Mouse (Mus musculus): ENCODE data around the gene Mob3a. TPM values are rescaled to one million over a fixed set of nuclear protein-coding genes. Genes with fewer than 3 reads are reported as not detected.

The Mob3a gene
- total RNA-seq, 2 experiments from 2014 or later, result 17.1 to 17.2 TPM

GRCm38 (mm10) chr10:80700732-80701131, 1.0 kb downstream of the Mob3a start:
- DNase-seq (ENCODE audit: low spot score in 2 of 2), result no peak

GRCm38 (mm10) chr10:80700038-80700504, 1.7 kb downstream of the Mob3a start:
- no peak for DNase-seq (ENCODE audit: low spot score in 2 of 2)

GRCm38 (mm10) chr10:80698605-80699004, 3.2 kb downstream of the Mob3a start:
- DNase-seq (ENCODE audit: low spot score in 2 of 2), result no peak

- no peak for DNase-seq (ENCODE audit: low spot score in 2 of 2)
Observed at GRCm38 (mm10) chr10:80697812-80698211, 4.0 kb downstream of the Mob3a start.

GRCm38 (mm10) chr10:80697393-80697787, 4.4 kb downstream of the Mob3a start:
- DNase-seq (ENCODE audit: low spot score in 2 of 2), result no peak

- no peak for DNase-seq (ENCODE audit: low spot score in 2 of 2)
Observed at GRCm38 (mm10) chr10:80696502-80697392, 5.0 kb downstream of the Mob3a start.

GRCm38 (mm10) chr10:80695801-80696501, 5.8 kb downstream of the Mob3a start:
- DNase-seq (ENCODE audit: low spot score in 2 of 2), result no peak

- no peak for DNase-seq (ENCODE audit: low spot score in 2 of 2)
Observed at GRCm38 (mm10) chr10:80695186-80695585, 6.6 kb downstream of the Mob3a start.

GRCm38 (mm10) chr10:80694159-80694938, 7.4 kb downstream of the Mob3a start:
- DNase-seq (ENCODE audit: low spot score in 2 of 2), result no peak

GRCm38 (mm10) chr10:80693401-80694045, 8.3 kb downstream of the Mob3a start:
- DNase-seq (ENCODE audit: low spot score in 2 of 2), result no peak

- no peak for DNase-seq (ENCODE audit: low spot score in 2 of 2)
Observed at GRCm38 (mm10) chr10:80692249-80693165, 9.3 kb downstream of the Mob3a start.

GRCm38 (mm10) chr10:80687850-80688249, 13.9 kb downstream of the Mob3a start:
- DNase-seq (ENCODE audit: low spot score in 2 of 2), result peak; percentile 58 to 59

- DNase-seq (ENCODE audit: low spot score in 2 of 2), result no peak
Observed at GRCm38 (mm10) chr10:80686617-80687016, 15.2 kb downstream of the Mob3a start.

GRCm38 (mm10) chr10:80684984-80685383, 16.8 kb downstream of the Mob3a start:
- no peak for DNase-seq (ENCODE audit: low spot score in 2 of 2)

- DNase-seq (ENCODE audit: low spot score in 2 of 2), result peak in 1 of 2 experiments; percentile 37
Observed at GRCm38 (mm10) chr10:80684214-80684613, 17.6 kb downstream of the Mob3a start.

GRCm38 (mm10) chr10:80683647-80684046, 18.1 kb downstream of the Mob3a start:
- DNase-seq (ENCODE audit: low spot score in 2 of 2), result no peak

GRCm38 (mm10) chr10:80682003-80682402, 19.8 kb downstream of the Mob3a start:
- no peak for DNase-seq (ENCODE audit: low spot score in 2 of 2)

GRCm38 (mm10) chr10:80680260-80680696, 21.5 kb downstream of the Mob3a start:
- no peak for DNase-seq (ENCODE audit: low spot score in 2 of 2)

GRCm38 (mm10) chr10:80679556-80680259, 22.1 kb downstream of the Mob3a start:
- no peak for DNase-seq (ENCODE audit: low spot score in 2 of 2)
